Mouse (Mus musculus) cerebellum, postnatal 14 days (tissue): ENCODE measurements around the gene Drg1.

Experiments used
- DNase-seq, 2 experiments: peaks; one replicate each; pipeline ENCODE4 v3.0.0; 2021; ENCODE audit warnings: mixed read lengths in 2 of 2

Gene Drg1

GRCm38 (mm10) chr11:3289803-3290639, 23.8 kb upstream of the Drg1 start:
- DNase-seq, result peak; percentile 90 to 92

GRCm38 (mm10) chr11:3289302-3289802, 23.1 kb upstream of the Drg1 start:
- peak; percentile 87 to 92 for DNase-seq

GRCm38 (mm10) chr11:3288521-3289301, 22.5 kb upstream of the Drg1 start, which contains the start of gene Patz1:
TSS of gene Patz1 (plus strand) at chr11:3288874.
- peak in 1 of 2 experiments; percentile 79 for DNase-seq

- DNase-seq, result no peak
Measured at GRCm38 (mm10) chr11:3287921-3288320, 21.7 kb upstream of the Drg1 start.

DNA sequence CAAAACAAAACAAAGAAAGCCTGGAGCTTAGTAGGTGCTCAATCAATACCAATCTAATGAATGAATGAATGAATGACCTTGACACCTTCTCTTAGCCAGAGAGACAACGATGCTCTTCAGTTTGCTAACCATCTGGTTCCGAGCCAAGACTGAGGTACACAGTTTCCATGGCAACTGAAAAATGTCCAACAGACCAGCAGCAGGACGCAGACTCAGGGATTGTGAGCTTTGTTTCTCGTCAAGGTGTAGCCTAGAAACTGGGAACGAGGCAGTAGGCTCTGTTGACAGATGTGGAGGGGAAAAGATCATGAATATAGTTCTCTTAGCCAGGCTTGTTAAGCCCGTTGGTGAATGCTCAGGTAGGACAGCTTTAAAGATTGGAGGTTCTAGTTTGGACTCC, 20.9 kb upstream of the Drg1 start:
- peak; percentile 84 to 87 for DNase-seq

GRCm38 (mm10) chr11:3285940-3286339, 19.7 kb upstream of the Drg1 start:
- DNase-seq, result no peak

DNA sequence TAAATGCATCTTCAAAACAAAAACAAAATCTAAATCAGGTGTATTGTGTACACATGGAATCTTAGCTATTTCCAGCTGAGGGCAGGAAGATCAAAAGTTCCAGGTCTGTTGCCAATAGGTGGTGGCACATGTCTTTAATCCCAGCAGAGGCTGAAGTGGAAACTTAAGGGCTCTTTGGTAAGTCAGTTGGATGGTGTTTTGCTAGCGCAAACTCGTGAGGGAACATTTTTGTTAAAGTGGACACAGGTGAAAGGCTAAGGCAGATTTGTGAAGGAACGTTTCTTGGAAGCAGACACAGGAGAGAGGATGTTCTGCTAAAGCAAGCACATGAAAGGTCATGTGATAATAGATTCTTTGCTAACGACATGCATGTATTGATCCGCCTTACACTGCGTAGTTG, 17.4 kb upstream of the Drg1 start:
- no peak for DNase-seq

DNA sequence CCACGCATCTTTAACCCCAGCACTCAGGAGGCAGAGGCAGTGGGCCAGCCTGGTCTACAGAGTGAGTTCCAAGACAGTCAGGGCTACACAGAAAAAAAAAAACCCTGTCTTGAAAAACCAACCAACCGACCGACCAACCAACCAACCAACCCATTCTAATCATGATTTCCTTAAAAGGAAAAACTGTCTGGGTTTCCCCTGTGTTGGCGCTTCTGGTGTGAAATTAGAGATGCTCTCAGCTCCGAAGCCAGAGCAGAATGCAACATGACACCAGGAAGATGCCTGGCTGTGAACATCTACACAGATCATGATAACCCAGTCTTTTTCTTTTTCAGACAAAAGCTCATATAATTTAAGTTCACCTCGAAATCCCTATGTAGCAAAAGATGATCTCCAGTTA, 16.7 kb upstream of the Drg1 start:
- DNase-seq, result no peak

GRCm38 (mm10) chr11:3279729-3280128, 13.5 kb upstream of the Drg1 start:
- DNase-seq, result no peak

GRCm38 (mm10) chr11:3278351-3278750, 12.1 kb upstream of the Drg1 start:
- no peak for DNase-seq

DNA sequence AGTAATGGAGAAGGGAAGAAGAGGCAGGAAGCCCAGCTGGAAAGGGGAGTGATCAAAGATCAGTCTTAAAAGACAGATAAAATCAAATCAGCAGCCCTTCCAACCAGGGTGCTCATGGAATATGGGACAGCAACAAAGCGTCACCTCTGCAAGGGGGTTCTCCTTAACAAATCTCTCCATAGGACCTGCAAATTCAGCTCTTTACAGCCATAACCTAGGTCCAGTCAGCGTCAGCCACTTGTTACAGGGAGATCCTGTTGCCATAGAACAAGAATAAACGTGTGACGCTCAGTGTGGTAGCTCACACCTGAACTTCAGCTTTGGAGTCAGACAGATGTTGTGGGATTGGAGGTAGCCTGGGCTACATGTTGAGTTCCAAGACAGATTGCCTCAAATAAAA, 3.0 kb upstream of the Drg1 start:
- DNase-seq, result no peak

GRCm38 (mm10) chr11:3267133-3267532, 918 bp upstream of the Drg1 start:
- peak; percentile 9 to 20 for DNase-seq

- no peak for DNase-seq
Measured at GRCm38 (mm10) chr11:3265291-3266078, 730 bp downstream of the Drg1 start.

- no peak for DNase-seq
Measured at GRCm38 (mm10) chr11:3259537-3259936, 6.7 kb downstream of the Drg1 start.

GRCm38 (mm10) chr11:3247387-3247786, 18.8 kb downstream of the Drg1 start:
- no peak for DNase-seq

DNA sequence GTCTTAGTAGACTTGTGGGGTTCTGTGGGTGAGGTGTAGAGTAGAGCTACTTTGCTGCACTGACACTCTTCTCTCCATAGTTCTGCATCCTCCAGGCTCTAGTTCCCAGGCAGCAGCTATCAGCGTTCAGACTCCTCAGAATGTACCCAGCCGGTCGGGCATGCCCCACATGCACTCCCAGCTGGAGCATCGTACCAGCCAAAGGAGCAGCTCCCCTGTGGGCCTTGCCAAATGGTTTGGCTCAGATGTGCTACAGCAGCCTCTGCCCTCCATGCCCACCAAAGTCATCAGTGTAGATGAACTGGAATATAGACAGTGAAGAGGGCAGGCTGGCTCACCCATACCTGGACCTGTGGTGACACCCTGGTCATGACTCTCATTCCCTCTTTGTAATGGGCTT, 22.4 kb downstream of the Drg1 start:
- peak; percentile 48 for DNase-seq

DNA sequence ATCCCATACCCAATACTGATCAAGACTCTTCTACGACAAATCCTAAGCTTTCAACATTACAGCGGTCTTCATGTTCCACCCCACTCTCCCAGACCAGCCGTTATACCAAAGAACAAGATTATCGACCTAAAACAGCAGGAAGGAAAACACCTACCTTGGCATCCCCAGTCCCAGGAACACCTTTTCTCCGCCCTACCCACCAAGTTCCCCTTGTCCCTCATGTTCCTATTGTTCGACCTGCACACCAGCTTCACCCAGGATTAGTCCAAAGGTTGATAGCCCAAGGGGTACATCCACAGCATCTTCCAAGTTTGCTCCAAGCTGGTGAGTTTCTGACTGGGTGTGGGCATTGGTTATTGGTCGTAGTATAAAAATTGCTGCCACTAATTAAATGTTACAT, 23.8 kb downstream of the Drg1 start:
- no peak for DNase-seq

- DNase-seq, result no peak
Measured at GRCm38 (mm10) chr11:3235277-3235676, 30.9 kb downstream of the Drg1 start.

DNA sequence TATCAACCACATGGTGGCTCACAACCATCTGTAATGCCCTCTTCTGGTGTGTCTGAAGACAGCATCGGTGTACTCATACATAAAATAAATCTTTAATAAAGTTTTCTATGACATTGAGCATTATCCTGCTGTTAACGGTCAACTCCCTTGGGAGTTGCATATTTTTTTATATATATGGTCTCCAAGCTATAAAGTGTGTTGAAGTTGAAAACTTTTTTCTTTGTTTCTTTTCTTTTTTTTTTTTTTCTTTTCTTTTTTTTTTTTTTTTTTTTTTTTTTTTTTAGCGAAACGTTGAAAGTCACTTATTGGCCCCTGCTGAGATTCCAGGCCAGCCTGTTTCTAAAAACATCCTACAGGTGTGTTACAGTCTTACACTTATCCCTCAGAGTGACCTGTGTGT, 32.5 kb downstream of the Drg1 start:
- DNase-seq, result no peak

- DNase-seq, result no peak
Measured at GRCm38 (mm10) chr11:3232248-3232647, 34.0 kb downstream of the Drg1 start.

DNA sequence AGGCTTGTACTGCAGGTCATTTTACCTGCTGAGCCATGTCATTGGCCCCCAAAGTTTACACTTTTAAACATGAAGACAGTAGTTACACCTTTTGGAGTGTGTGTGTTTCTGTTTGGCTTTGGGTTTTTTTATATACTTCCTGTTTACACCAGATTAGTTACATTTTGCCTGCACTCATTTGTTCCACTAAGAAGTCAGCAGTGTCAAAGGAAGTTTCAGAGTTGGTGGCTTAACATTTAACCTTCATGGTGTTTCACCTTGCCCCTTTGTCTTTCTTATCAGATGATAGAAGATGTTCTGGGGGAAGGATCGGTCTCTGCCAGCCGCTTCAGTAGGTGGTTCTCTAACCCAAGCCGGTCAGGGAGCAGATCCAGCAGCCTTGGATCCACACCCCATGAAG, 39.1 kb downstream of the Drg1 start:
- no peak for DNase-seq

DNA sequence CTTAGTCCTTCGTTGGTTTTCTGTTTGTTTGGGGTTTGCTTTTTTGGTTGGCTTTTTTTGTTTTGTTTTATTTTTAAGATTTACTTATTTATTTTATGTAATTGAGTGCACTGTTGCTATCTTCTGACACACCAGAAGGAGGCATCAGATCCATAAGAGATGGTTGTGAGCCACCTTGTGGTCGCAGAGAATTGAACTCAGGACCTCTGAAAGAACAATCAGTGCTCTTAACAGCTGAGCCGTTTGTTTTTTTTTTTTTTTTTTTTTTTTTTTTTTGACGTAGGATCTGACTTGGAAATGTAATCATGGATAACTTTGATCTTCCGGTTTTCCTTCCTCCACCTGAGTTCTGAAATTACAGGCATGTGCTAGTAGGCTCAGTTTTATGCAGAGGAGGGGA, 43.1 kb downstream of the Drg1 start:
- DNase-seq, result no peak

DNA sequence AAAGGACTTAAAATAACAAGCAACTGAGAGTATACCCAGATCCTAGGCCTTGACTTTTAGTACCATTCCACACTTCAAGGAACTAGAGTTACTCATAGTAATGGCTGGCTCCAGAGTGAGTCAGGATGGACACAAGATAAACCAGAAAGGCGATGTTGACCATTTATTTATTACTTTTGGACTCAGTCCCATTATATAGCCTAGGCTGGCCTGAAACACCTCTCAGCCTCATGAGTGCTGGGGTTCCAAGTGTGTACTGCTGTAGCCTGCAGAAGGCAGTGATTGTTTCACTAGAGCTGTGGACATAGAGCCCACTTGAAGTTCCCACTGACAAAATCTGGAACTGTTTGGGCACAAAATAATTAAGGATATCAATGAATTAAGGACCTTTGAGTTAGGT, 53.7 kb downstream of the Drg1 start:
- DNase-seq, result no peak
